Mouse (Mus musculus): Measurements from ENCODE around the gene Myo1f. TPM values are rescaled to one million over a fixed set of nuclear protein-coding genes. Genes with fewer than 3 reads are reported as not detected.
A peak's percentile ranks its signal among the peaks of the same experiment; 100 is the strongest.
"Not testable (repeated sequence)": the region's sequence is repeated elsewhere in the genome, so short reads cannot be mapped to it uniquely, and the experiment has no call there.

The Myo1f gene
- polyA plus RNA-seq, 1 experiment: 24.4 TPM

- no peak for DNase-seq (ENCODE audit: low read depth in 1 of 2, low spot score in 2 of 2)
- no peak for TF ChIP-seq CTCF (IDR thresholded peaks at IDR 0.05; ENCODE audit: extremely low read depth, insufficient read depth, insufficient read length, insufficient replicate concordance)
- TF ChIP-seq POLR2A (IDR thresholded peaks at IDR 0.05; ENCODE audit: low read depth, low read length): no peak
- no peak overlapping the region for H3K4me3 ChIP-seq (ENCODE audit: extremely low read depth, insufficient read depth, insufficient read length)
- no peaks in the 10 kb centered on the region for H3K27me3 ChIP-seq (ENCODE audit: control insufficient read depth, insufficient read depth, low read length)
- H3K4me1 ChIP-seq (ENCODE audit: control insufficient read depth, insufficient read depth, insufficient read length): no peaks in the 10 kb centered on the region
- no peak overlapping the region for H3K27ac ChIP-seq (ENCODE audit: insufficient read depth, low read length)
- WGBS: 85% methylated on average over 3 of the region's 3 CpGs
- H3K36me3 ChIP-seq (ENCODE audit: control insufficient read depth, insufficient read depth, low read length): no peaks in the 10 kb centered on the region; the same call in 1 of the 2 replicates
Measured at GRCm38 (mm10) chr17:33600831-33601230, 45.3 kb downstream of the Myo1f start.

- no peaks in the 10 kb centered on the region for H3K27me3 ChIP-seq (ENCODE audit: control insufficient read depth, insufficient read depth, low read length)
- H3K27ac ChIP-seq (ENCODE audit: insufficient read depth, low read length): no peak overlapping the region
- no peaks in the 10 kb centered on the region; the same call in 1 of the 2 replicates for H3K36me3 ChIP-seq (ENCODE audit: control insufficient read depth, insufficient read depth, low read length)
- TF ChIP-seq POLR2A (IDR thresholded peaks at IDR 0.05; ENCODE audit: low read depth, low read length) (no peak), CTCF (IDR thresholded peaks at IDR 0.05; ENCODE audit: extremely low read depth, insufficient read depth, insufficient read length, insufficient replicate concordance) (no peak)
- no peak overlapping the region for H3K4me3 ChIP-seq (ENCODE audit: extremely low read depth, insufficient read depth, insufficient read length)
- DNase-seq (ENCODE audit: low read depth in 1 of 2, low spot score in 2 of 2): no peak
- WGBS: 86% methylated on average over 12 of the region's 12 CpGs
- no peaks in the 10 kb centered on the region for H3K4me1 ChIP-seq (ENCODE audit: control insufficient read depth, insufficient read depth, insufficient read length)
Measured at GRCm38 (mm10) chr17:33601947-33602346, 46.4 kb downstream of the Myo1f start.

- 81% methylated on average over 2 of the region's 2 CpGs for WGBS
- H3K36me3 ChIP-seq (ENCODE audit: control insufficient read depth, insufficient read depth, low read length): no peaks in the 10 kb centered on the region
- H3K27ac ChIP-seq (ENCODE audit: insufficient read depth, low read length): no peak overlapping the region
- H3K27me3 ChIP-seq (ENCODE audit: control insufficient read depth, insufficient read depth, low read length): no peaks in the 10 kb centered on the region
- no peaks in the 10 kb centered on the region for H3K4me1 ChIP-seq (ENCODE audit: control insufficient read depth, insufficient read depth, insufficient read length)
- no peak overlapping the region for H3K4me3 ChIP-seq (ENCODE audit: extremely low read depth, insufficient read depth, insufficient read length)
- TF ChIP-seq POLR2A (IDR thresholded peaks at IDR 0.05; ENCODE audit: low read depth, low read length) (no peak), CTCF (IDR thresholded peaks at IDR 0.05; ENCODE audit: extremely low read depth, insufficient read depth, insufficient read length, insufficient replicate concordance) (no peak)
- no peak for DNase-seq (ENCODE audit: low read depth in 1 of 2, low spot score in 2 of 2)
Measured at GRCm38 (mm10) chr17:33607273-33607672, 51.8 kb downstream of the Myo1f start.

- H3K27me3 ChIP-seq (ENCODE audit: control insufficient read depth, insufficient read depth, low read length): no peaks in the 10 kb centered on the region
Measured at GRCm38 (mm10) chr17:33610548-33610947, 55.0 kb downstream of the Myo1f start.

GRCm38 (mm10) chr17:33613726-33614125 is 58.2 kb downstream of the Myo1f start:
- H3K4me1 ChIP-seq (ENCODE audit: control insufficient read depth, insufficient read depth, insufficient read length); H3K27ac ChIP-seq (ENCODE audit: insufficient read depth, low read length); H3K27me3 ChIP-seq (ENCODE audit: control insufficient read depth, insufficient read depth, low read length); H3K36me3 ChIP-seq (ENCODE audit: control insufficient read depth, insufficient read depth, low read length); H3K4me3 ChIP-seq (ENCODE audit: extremely low read depth, insufficient read depth, insufficient read length); DNase-seq (ENCODE audit: low read depth in 1 of 2, low spot score in 2 of 2): not testable (repeated sequence)
- 87% methylated on average over 5 of the region's 5 CpGs for WGBS

More at GRCm38 (mm10) chr17:33610548-33610947, 55.0 kb downstream of the Myo1f start:
- Histone ChIP-seq H3K27ac (ENCODE audit: insufficient read depth, low read length) (no peak overlapping the region), H3K4me3 (ENCODE audit: extremely low read depth, insufficient read depth, insufficient read length) (no peak overlapping the region), H3K4me1 (ENCODE audit: control insufficient read depth, insufficient read depth, insufficient read length) (no peaks in the 10 kb centered on the region), H3K36me3 (ENCODE audit: control insufficient read depth, insufficient read depth, low read length) (no peaks in the 10 kb centered on the region)
- no peak for TF ChIP-seq CTCF (IDR thresholded peaks at IDR 0.05; ENCODE audit: extremely low read depth, insufficient read depth, insufficient read length, insufficient replicate concordance)
- no peak for TF ChIP-seq POLR2A (IDR thresholded peaks at IDR 0.05; ENCODE audit: low read depth, low read length)
- WGBS: 80% methylated on average over 7 of the region's 7 CpGs
- no peak for DNase-seq (ENCODE audit: low read depth in 1 of 2, low spot score in 2 of 2)

GRCm38 (mm10) chr17:33627281-33627680 is 71.8 kb downstream of the Myo1f start:
- H3K27ac ChIP-seq (ENCODE audit: insufficient read depth, low read length): no peak overlapping the region
- H3K27me3 ChIP-seq (ENCODE audit: control insufficient read depth, insufficient read depth, low read length): no peaks in the 10 kb centered on the region
- H3K4me3 ChIP-seq (ENCODE audit: extremely low read depth, insufficient read depth, insufficient read length): no peak overlapping the region
- TF ChIP-seq POLR2A (IDR thresholded peaks at IDR 0.05; ENCODE audit: low read depth, low read length) (no peak), CTCF (IDR thresholded peaks at IDR 0.05; ENCODE audit: extremely low read depth, insufficient read depth, insufficient read length, insufficient replicate concordance) (no peak)
- peaks cover 10% of the 10 kb centered on the region for H3K36me3 ChIP-seq (ENCODE audit: control insufficient read depth, insufficient read depth, low read length)
- no peak for DNase-seq (ENCODE audit: low read depth in 1 of 2, low spot score in 2 of 2)
- peaks cover 6% of the 10 kb centered on the region; the same call in 1 of the 2 replicates for H3K4me1 ChIP-seq (ENCODE audit: control insufficient read depth, insufficient read depth, insufficient read length)
- WGBS: 82% methylated on average over 3 of the region's 3 CpGs

GRCm38 (mm10) chr17:33628621-33629486 is 73.3 kb downstream of the Myo1f start, which contains the start of gene Zfp414:
TSS of gene Zfp414 (plus strand) at chr17:33629090.
- Histone ChIP-seq H3K36me3 (ENCODE audit: control insufficient read depth, insufficient read depth, low read length) (peaks cover 10% of the 10 kb centered on the region), H3K4me3 (ENCODE audit: extremely low read depth, insufficient read depth, insufficient read length) (peak within 1 kb of the TSS; percentile 100), H3K27me3 (ENCODE audit: control insufficient read depth, insufficient read depth, low read length) (no peaks in the 10 kb centered on the region), H3K27ac (ENCODE audit: insufficient read depth, low read length) (peak within 1 kb of the TSS; percentile 100), H3K4me1 (ENCODE audit: control insufficient read depth, insufficient read depth, insufficient read length) (peaks cover 6% of the 10 kb centered on the region; the same call in 1 of the 2 replicates)
- peak; percentile 89 to 93 for DNase-seq (ENCODE audit: low read depth in 1 of 2, low spot score in 2 of 2)
- TF ChIP-seq POLR2A (IDR thresholded peaks at IDR 0.05; ENCODE audit: low read depth, low read length): peak; percentile 45
- TF ChIP-seq CTCF (IDR thresholded peaks at IDR 0.05; ENCODE audit: extremely low read depth, insufficient read depth, insufficient read length, insufficient replicate concordance): no peak
- WGBS: 3% methylated on average over 34 of the region's 35 CpGs
